Mouse (Mus musculus) spleen, postnatal 14 days (tissue): ENCODE measurements at regions not wholly inside any gene's neighbourhood (a gene's known extent, or its start where the extent isn't known, plus 50 kb on each side); places are given as distances from the start of the nearest gene placed in this dataset.

Experiments
- DNase-seq, 2 experiments: peaks; one replicate each; pipeline ENCODE4 v3.0.0; 2021 to 2022; ENCODE audit warnings: low spot score in 2 of 2

GRCm38 (mm10) chr8:78013101-78013500, 200.0 kb upstream of the Ttc29 start:
- no peak for DNase-seq

GRCm38 (mm10) chr8:78018430-78019180, 194.5 kb upstream of the Ttc29 start:
- DNase-seq: no peak

GRCm38 (mm10) chr8:78021473-78021872, 191.6 kb upstream of the Ttc29 start:
- DNase-seq: no peak

- no peak for DNase-seq
Measured at GRCm38 (mm10) chr8:78022986-78023385, 190.1 kb upstream of the Ttc29 start.

- DNase-seq: no peak
Measured at GRCm38 (mm10) chr8:78023467-78023866, 189.6 kb upstream of the Ttc29 start.

GRCm38 (mm10) chr8:78023936-78024335, 189.2 kb upstream of the Ttc29 start:
- no peak for DNase-seq

GRCm38 (mm10) chr8:78024964-78025363, 188.1 kb upstream of the Ttc29 start:
- DNase-seq: no peak

- DNase-seq: no peak
Measured at GRCm38 (mm10) chr8:78027371-78027770, 185.7 kb upstream of the Ttc29 start.

- DNase-seq: no peak
Measured at GRCm38 (mm10) chr8:78028928-78029327, 184.2 kb upstream of the Ttc29 start.

- no peak for DNase-seq
Measured at GRCm38 (mm10) chr8:78031811-78032210, 181.3 kb upstream of the Ttc29 start.

- no peak for DNase-seq
Measured at GRCm38 (mm10) chr8:78034687-78035086, 178.4 kb upstream of the Ttc29 start.

GRCm38 (mm10) chr8:78037218-78037617, 175.9 kb upstream of the Ttc29 start:
- no peak for DNase-seq

- no peak for DNase-seq
Measured at GRCm38 (mm10) chr8:78046691-78047090, 166.4 kb upstream of the Ttc29 start.

- DNase-seq: no peak
Measured at GRCm38 (mm10) chr8:78050768-78051167, 162.3 kb upstream of the Ttc29 start.

- no peak for DNase-seq
Measured at GRCm38 (mm10) chr8:78054435-78054834, 158.7 kb upstream of the Ttc29 start.

GRCm38 (mm10) chr8:78054920-78055319, 158.2 kb upstream of the Ttc29 start:
- no peak for DNase-seq

GRCm38 (mm10) chr8:78055531-78055930, 157.6 kb upstream of the Ttc29 start:
- no peak for DNase-seq

GRCm38 (mm10) chr8:78057357-78057756, 155.7 kb upstream of the Ttc29 start:
- DNase-seq: no peak

GRCm38 (mm10) chr8:78061827-78062719, 151.0 kb upstream of the Ttc29 start:
- DNase-seq: no peak

- DNase-seq: peak in 1 of 2 experiments; percentile 3
Measured at GRCm38 (mm10) chr8:78063529-78063928, 149.6 kb upstream of the Ttc29 start.

- DNase-seq: no peak
Measured at GRCm38 (mm10) chr8:78064161-78064560, 148.9 kb upstream of the Ttc29 start.

GRCm38 (mm10) chr8:78065890-78066493, 147.1 kb upstream of the Ttc29 start:
- DNase-seq: no peak
